Mouse (Mus musculus) stomach, postnatal 0 days (tissue): Measurements from ENCODE around the gene Glrx. TPM values are rescaled to one million over a fixed set of nuclear protein-coding genes. Genes with fewer than 3 reads are reported as not detected.
A peak's percentile ranks its signal among the peaks of the same experiment; 100 is the strongest.

Source experiments
- ATAC-seq: fragments of 200-750 bp; cut with Nextera tagmentation; 2 replicates; pipeline ENCODE4 v1.8.0; 2017; ENCODE audit not compliant: low FRiP score, low TSS enrichment
- DNase-seq: peaks from one replicate; pipeline ENCODE4 v3.0.0-alpha.2; 2016; ENCODE audit warnings: low spot score
- H3K27ac ChIP-seq: fragments of 300-500 bp; sonication (generic); replicated peaks from 2 replicates; pipeline ENCODE4 v1.5.1; 2014; ENCODE audit warnings: mild to moderate bottlenecking, control low read depth
- H3K27me3 ChIP-seq: fragments of 300-500 bp; sonication (generic); 2 replicates; pipeline ENCODE4 v1.6.1; 2014; ENCODE audit warnings: low read length; ENCODE audit not compliant: control insufficient read depth, insufficient read depth
- H3K36me3 ChIP-seq: fragments of 300-500 bp; sonication (generic); 2 replicates; pipeline ENCODE4 v1.6.1; 2014; ENCODE audit warnings: low read length, mixed read lengths; ENCODE audit not compliant: control insufficient read depth, insufficient read depth
- H3K4me1 ChIP-seq: fragments of 300-500 bp; sonication (generic); replicated peaks from 2 replicates; pipeline ENCODE4 v1.6.1; 2014; ENCODE audit warnings: antibody characterized with exemption; ENCODE audit not compliant: control insufficient read depth, insufficient read depth
- H3K4me2 ChIP-seq: fragments of 300-500 bp; sonication (generic); replicated peaks from 2 replicates; pipeline ENCODE4 v1.6.1; 2014; ENCODE audit warnings: low read depth, mild to moderate bottlenecking, control low read depth, moderate library complexity
- H3K4me3 ChIP-seq: fragments of 300-500 bp; sonication (generic); 2 replicates; pipeline ENCODE4 v1.5.1; 2014; ENCODE audit warnings: low read depth, low read length, control low read depth
- H3K9ac ChIP-seq: fragments of 300-500 bp; sonication (generic); 2 replicates; pipeline ENCODE4 v1.6.1; 2014; ENCODE audit warnings: mild to moderate bottlenecking, low read length, control low read depth, mixed read lengths
- H3K9me3 ChIP-seq: fragments of 300-500 bp; sonication (generic); 2 replicates; pipeline ENCODE4 v1.6.1; 2016; ENCODE audit warnings: low read length; ENCODE audit not compliant: control insufficient read depth
- CTCF ChIP-seq: IDR thresholded peaks from 2 replicates; pipeline ENCODE4 v1.5.1; 2016; ENCODE audit warnings: antibody characterized with exemption, low read depth, mild to moderate bottlenecking, moderate library complexity
- EP300 ChIP-seq: optimal IDR thresholded peaks from 2 replicates; pipeline ENCODE3; 2016; ENCODE audit warnings: antibody characterized with exemption
- WGBS: fragments of 180-500 bp; shearing (Covaris S2); extraction: QIAGEN DNeasy Blood & Tissue Kit; methylation state at CpG from one replicate; pipeline ENCODE4 v1.1.7; 2014; 5-methylcytosine and 5-hydroxymethylcytosine counted together
- polyA plus RNA-seq: library from polyadenylated mRNA; unstranded; fragments of >200 nt; fragmentation: Nextera tagmentation; extraction: Ambion mirVana; gene quantifications from 2 replicates; pipeline ENCODE4 v1.2.1, GENCODE M21; 2015

Gene Glrx
- polyA plus RNA-seq, 1 experiment from 2014 or later: 426 TPM

DNA sequence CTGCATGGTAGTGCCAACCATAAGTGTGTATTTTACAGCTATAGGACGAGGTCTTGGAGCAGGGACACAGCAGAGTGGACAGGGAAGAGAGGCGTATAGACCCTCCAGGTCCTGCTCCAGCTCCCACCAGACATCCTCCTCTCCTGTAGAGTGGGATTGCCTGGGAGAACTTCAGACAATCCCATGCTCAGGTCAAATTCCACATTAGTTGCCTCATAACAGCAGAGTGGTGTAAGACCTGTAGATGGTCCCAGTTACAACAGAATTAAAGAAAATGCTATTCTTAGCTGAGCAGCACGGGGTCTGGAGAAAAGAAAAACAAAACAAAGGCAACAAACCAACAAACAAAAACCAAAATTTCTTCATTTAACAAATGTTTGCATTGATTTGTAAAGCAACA, 2.3 kb downstream of the Glrx start:
- ATAC-seq (no peak), DNase-seq (no peak)
- TF ChIP-seq CTCF: no peak
- TF ChIP-seq EP300: no peak
- peak overlapping the region; percentile 66 for H3K4me3 ChIP-seq
- no peak overlapping the region for H3K27ac ChIP-seq
- 73% methylated on average over 3 of the region's 3 CpGs for WGBS
- H3K27me3 ChIP-seq: no peaks in the 10 kb centered on the region
- no peaks in the 10 kb centered on the region for H3K9me3 ChIP-seq
- H3K4me1 ChIP-seq: peaks cover 2% of the 10 kb centered on the region
- peak overlapping the region; percentile 69 for H3K4me2 ChIP-seq
- no peak overlapping the region; the same call in 1 of the 2 replicates for H3K9ac ChIP-seq
- H3K36me3 ChIP-seq: no peaks in the 10 kb centered on the region

DNA sequence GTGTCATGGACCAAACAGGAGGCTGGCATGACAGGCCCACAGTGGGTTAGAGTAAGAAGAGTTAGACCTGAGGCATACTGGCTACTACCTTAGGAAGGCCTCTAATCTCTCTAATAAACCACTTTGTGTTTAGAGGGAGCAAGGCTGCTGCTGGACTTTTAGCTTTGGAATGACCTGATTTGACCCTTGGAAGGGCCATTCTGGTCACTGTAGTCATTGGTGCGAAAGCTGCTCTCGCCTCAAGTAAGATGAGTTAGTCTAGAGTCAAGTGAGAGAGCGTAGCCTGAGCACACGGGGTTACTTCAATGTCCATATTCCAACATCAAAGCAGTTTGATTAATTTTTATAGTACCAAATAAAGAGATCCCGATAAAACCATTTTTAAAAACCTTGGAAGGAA, 3.7 kb downstream of the Glrx start:
- no peak overlapping the region for H3K27ac ChIP-seq

DNA sequence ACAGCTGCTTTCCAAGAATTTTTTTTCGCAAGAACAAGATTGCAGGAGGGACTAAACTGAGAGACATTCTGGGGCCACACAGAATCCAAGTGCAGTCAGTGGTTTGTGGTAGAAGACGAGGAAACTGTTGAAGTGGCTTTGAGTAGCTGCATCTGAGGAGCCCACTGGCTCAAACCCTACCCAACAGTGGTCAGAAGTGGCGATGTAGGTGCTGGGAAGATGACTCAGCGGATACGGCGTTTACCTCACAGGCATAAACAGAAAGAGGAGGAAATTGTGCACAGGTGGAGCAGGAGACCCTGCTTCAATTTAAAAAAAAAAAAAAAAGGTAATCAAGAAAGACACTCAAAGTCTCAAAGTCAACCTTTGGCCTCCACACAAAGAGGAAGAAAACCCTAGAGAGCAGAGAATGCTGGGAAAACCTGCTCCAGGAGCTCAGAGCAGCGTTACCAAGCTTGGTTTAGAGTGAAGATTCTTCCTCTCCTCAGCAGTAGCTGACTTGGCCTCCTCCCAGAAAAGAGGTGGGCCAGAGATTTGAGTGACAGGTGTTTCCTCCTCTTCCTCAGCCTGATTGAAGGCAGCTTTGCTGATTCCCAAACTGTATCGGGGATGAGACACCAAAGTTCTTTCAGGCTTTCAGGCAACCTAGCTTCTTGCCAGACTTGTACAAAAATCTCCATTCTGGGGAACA, 4.5 kb downstream of the Glrx start:
- Histone ChIP-seq H3K4me2 (no peak overlapping the region), H3K27ac (no peak overlapping the region; the same call in 1 of the 2 replicates), H3K9ac (no peak overlapping the region), H3K9me3 (no peaks in the 10 kb centered on the region), H3K27me3 (no peaks in the 10 kb centered on the region), H3K4me1 (peaks cover 2% of the 10 kb centered on the region), H3K4me3 (no peak overlapping the region), H3K36me3 (peaks cover 5% of the 10 kb centered on the region; the same call in 1 of the 2 replicates)
- no peak for DNase-seq
- 76% methylated on average over 8 of the region's 8 CpGs for WGBS
- ATAC-seq: no peak
- TF ChIP-seq EP300: no peak
- TF ChIP-seq CTCF: no peak

More for the DNA sequence above, 3.7 kb downstream of the Glrx start:
- TF ChIP-seq EP300: no peak
- no peak for TF ChIP-seq CTCF
- Histone ChIP-seq H3K27me3 (no peaks in the 10 kb centered on the region), H3K9ac (no peak overlapping the region), H3K4me1 (peaks cover 2% of the 10 kb centered on the region), H3K36me3 (peaks cover 5% of the 10 kb centered on the region; the same call in 1 of the 2 replicates), H3K4me2 (no peak overlapping the region), H3K4me3 (no peak overlapping the region), H3K9me3 (no peaks in the 10 kb centered on the region)
- ATAC-seq: no peak
- 80% methylated on average over 5 of the region's 5 CpGs for WGBS
- DNase-seq: no peak

DNA sequence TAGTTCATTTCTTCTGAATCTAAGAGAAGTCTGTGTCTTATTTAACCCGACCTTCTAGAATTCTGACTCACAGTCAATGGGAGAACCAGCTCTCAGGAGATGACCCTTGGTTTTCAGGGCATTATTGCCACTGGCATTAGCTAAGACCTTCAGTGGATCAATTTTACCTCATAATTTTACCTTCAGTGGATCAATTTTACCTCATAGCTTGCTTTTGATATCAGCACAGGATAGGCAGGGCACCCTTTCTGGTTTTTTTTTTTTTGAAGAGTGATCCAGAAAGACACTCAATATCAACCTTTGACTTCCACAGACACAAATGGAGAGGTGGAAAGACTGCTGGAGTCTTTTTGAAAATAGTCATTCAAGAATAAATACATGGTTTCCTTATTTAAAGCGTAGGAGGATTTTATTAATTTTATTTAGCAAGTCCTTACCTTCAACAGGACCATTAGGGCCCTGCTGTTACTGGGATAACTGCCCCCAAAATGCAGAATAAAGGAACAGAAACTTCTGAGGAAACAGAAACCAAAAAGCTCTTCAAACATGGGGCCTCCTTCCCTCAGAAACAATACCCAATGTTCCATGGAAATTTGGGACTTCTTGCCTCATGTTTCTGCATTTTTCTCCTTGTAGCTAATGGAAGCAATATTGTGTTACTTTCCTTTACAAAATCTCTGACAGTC, 5.3 kb downstream of the Glrx start:
- TF ChIP-seq EP300 (no peak), CTCF (no peak)
- H3K36me3 ChIP-seq: peaks cover 5% of the 10 kb centered on the region; the same call in 1 of the 2 replicates
- H3K4me2 ChIP-seq: no peak overlapping the region
- H3K9ac ChIP-seq: no peak overlapping the region
- ATAC-seq (no peak), DNase-seq (no peak)
- H3K27me3 ChIP-seq: no peaks in the 10 kb centered on the region
- no peak overlapping the region for H3K27ac ChIP-seq
- H3K4me3 ChIP-seq: no peak overlapping the region
- peaks cover 2% of the 10 kb centered on the region for H3K4me1 ChIP-seq
- 94% methylated on average over 2 of the region's 2 CpGs for WGBS
- H3K9me3 ChIP-seq: no peaks in the 10 kb centered on the region

DNA sequence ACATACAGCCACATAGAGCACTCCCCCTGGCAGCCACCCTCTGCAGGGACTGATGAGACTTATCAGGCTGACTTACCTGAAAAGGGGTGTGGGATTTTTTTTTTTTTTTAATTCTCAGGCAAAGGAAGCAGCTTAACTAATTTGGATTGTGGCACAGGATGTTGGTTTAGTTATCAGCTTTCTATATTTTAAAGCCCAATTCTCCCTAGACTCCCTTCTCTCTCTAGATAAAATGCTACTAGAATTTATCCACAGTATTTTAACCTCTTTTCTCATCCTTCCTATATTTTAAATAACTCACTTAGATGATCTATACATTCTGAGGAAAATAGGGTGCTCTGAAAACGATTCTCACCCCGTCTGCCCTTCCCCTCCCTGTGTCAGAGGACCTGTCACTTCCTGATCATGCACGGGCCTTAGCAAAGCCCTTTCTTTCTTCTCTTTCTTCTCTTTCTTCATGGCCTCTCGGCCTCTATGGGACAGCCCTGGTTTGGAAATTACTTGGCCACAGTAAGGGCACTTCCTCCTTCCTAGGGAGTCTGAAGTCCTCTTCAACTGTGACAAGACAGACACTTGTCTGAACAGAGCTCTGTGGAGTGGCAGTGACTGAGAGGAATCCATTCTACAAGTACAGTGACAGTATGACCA, 6.0 kb downstream of the Glrx start:
- Histone ChIP-seq H3K27ac (no peak overlapping the region), H3K27me3 (no peaks in the 10 kb centered on the region), H3K9ac (no peak overlapping the region), H3K36me3 (peaks cover 5% of the 10 kb centered on the region; the same call in 1 of the 2 replicates), H3K9me3 (no peaks in the 10 kb centered on the region), H3K4me3 (no peak overlapping the region), H3K4me1 (peaks cover 2% of the 10 kb centered on the region), H3K4me2 (no peak overlapping the region)
- DNase-seq (no peak), ATAC-seq (no peak)
- TF ChIP-seq CTCF: no peak
- TF ChIP-seq EP300: no peak
- 51% methylated on average over 4 of the region's 4 CpGs for WGBS
